Mouse (Mus musculus): Measurements from ENCODE around the gene Mal. TPM values are rescaled to one million over a fixed set of nuclear protein-coding genes. Genes with fewer than 3 reads are reported as not detected.
"Not testable (repeated sequence)": the region's sequence is repeated elsewhere in the genome, so short reads cannot be mapped to it uniquely, and the experiment has no call there.

Gene Mal
- polyA plus RNA-seq, 1 experiment = not detected

DNA sequence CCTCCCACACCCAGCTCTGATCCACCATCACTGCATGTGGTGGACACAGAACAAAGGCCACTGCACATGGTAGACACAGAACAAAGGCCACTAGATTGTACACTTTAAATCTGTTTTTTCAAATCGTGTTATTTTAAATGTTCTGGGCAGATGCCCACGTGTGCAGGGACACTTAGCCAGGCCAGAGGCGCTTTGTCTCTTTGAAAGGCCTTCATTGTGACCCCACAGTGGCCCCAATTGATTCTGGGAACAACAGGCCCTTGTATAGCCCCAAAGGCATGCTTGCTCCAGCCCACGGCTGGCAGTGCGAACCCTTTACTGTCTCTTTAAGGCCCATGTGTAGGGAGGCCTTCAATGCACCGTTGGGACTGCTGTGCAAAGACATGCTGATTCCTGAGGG, 29.1 kb downstream of the Mal start:
- Histone ChIP-seq H3K9me3 (0 out of 2 replicates have a peak, but pooled peaks cover 5% of the 10 kb centered on the region), H3K4me3 (replicated peaks) (no peak overlapping the region), H3K27me3 (replicated peaks) (peaks cover 37% of the 10 kb centered on the region), H3K36me3 (replicated peaks; ENCODE audit: low read length) (no peaks in the 10 kb centered on the region), H3K4me1 (no peaks in the 10 kb centered on the region)
- TF ChIP-seq GATA1 (IDR thresholded peaks at IDR 0.05; ENCODE audit: borderline replicate concordance, low read length) (no peak), FLI1 (IDR thresholded peaks at IDR 0.05; ENCODE audit: low read length) (no peak)

DNA sequence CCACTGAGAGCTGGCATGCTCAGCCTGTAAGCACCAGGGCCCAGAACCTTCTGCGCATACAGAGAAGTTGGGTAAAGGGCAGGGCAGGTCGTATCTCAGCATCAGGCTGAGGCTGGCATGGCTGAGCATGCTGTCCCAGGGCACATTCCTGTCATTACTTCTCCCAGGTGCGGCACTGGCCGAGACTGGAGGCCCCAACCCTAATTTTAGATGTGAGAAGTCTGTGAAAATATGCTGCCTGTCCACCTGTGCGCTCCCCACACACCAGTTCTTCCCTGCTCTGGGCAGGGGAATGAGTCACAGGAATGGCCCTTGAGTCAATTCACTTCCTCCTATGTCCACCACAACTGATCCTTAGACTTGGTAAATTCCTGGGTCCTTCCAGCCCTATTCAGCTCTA, 30.8 kb downstream of the Mal start:
- Histone ChIP-seq H3K4me1 (no peaks in the 10 kb centered on the region), H3K36me3 (replicated peaks; ENCODE audit: low read length) (no peaks in the 10 kb centered on the region), H3K27me3 (replicated peaks) (peaks cover 31% of the 10 kb centered on the region), H3K4me3 (replicated peaks) (no peak overlapping the region), H3K9me3 (0 out of 2 replicates have a peak, but pooled peaks cover 5% of the 10 kb centered on the region)
- no peak for TF ChIP-seq GATA1 (IDR thresholded peaks at IDR 0.05; ENCODE audit: borderline replicate concordance, low read length)

DNA sequence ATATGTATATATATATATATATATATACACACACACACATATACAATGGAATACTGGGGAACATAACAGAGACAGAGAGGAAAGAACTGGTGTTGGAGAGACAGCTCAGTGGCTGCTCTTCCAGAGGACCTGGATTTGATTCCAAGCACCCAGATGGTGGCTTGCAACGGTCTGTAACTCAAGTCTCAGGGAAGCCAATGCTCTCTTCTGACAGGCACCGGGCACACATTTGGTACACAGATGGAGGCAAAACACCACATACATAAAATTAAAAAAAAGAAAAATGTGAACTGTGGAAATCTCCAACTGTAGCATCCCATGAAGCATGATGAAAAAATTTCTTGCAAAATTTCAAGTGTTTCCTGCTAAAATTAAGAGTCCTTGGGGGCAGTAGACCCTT, 31.7 kb downstream of the Mal start:
- Histone ChIP-seq H3K4me3 (replicated peaks) (no peak overlapping the region), H3K4me1 (no peaks in the 10 kb centered on the region), H3K27me3 (replicated peaks) (peaks cover 29% of the 10 kb centered on the region), H3K36me3 (replicated peaks; ENCODE audit: low read length) (no peaks in the 10 kb centered on the region), H3K9me3 (no peaks in the 10 kb centered on the region)
- TF ChIP-seq FLI1 (IDR thresholded peaks at IDR 0.05; ENCODE audit: low read length) (no peak), GATA1 (IDR thresholded peaks at IDR 0.05; ENCODE audit: borderline replicate concordance, low read length) (no peak)

DNA sequence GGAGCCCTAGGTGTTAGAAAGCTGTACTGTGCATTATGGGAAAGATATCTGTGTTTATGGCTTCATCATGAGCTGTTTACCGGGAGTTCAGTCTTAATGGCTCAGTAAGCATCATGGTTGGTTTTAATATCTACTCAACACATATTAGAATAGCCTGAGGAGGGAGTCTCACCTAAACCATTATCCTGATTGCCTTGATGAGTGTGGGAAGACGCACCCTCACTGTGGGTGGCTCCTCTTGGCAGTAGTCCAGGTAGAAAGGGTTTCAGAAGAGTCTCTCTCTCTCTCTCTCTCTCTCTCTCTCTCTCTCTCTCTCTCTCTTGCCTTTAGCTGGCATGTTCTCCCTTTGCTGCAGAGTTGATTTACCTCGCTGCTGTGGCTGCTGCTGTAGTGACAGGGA, 34.4 kb downstream of the Mal start:
- TF ChIP-seq GATA1 (IDR thresholded peaks at IDR 0.05; ENCODE audit: borderline replicate concordance, low read length) = no peak
- TF ChIP-seq FLI1 (IDR thresholded peaks at IDR 0.05; ENCODE audit: low read length) = no peak
- H3K9me3 ChIP-seq = no peaks in the 10 kb centered on the region
- H3K36me3 ChIP-seq (replicated peaks; ENCODE audit: low read length) = no peaks in the 10 kb centered on the region
- no peaks in the 10 kb centered on the region; the same call in 1 of the 2 replicates for H3K4me1 ChIP-seq
- H3K27me3 ChIP-seq (replicated peaks) = peaks cover 24% of the 10 kb centered on the region
- H3K4me3 ChIP-seq (replicated peaks) = no peak overlapping the region

DNA sequence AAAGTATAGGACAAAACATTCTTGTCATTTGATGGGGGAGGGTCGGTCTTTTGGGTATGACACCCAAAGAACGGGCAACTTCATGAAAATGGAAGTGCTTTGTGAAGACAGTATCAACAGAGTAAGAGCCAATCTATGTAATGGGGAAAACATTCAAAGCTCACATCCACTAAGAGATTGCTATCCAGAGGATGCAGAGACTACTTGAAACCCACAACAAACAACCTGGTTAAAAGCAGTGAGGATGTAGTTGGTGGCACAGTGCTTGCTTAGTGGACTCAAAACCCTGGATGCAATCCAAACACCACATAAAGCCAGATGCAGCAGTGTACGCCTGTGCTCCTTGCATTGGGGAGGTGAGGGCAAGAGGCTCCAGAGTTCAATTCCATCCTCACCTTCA, 37.2 kb downstream of the Mal start:
- TF ChIP-seq FLI1 (IDR thresholded peaks at IDR 0.05; ENCODE audit: low read length) (no peak), GATA1 (IDR thresholded peaks at IDR 0.05; ENCODE audit: borderline replicate concordance, low read length) (no peak)
- H3K36me3 ChIP-seq (replicated peaks; ENCODE audit: low read length) = no peaks in the 10 kb centered on the region
- no peaks in the 10 kb centered on the region; the same call in 1 of the 2 replicates for H3K4me1 ChIP-seq
- no peaks in the 10 kb centered on the region for H3K9me3 ChIP-seq
- no peak overlapping the region for H3K4me3 ChIP-seq (replicated peaks)
- H3K27me3 ChIP-seq (replicated peaks) = peaks cover 19% of the 10 kb centered on the region

DNA sequence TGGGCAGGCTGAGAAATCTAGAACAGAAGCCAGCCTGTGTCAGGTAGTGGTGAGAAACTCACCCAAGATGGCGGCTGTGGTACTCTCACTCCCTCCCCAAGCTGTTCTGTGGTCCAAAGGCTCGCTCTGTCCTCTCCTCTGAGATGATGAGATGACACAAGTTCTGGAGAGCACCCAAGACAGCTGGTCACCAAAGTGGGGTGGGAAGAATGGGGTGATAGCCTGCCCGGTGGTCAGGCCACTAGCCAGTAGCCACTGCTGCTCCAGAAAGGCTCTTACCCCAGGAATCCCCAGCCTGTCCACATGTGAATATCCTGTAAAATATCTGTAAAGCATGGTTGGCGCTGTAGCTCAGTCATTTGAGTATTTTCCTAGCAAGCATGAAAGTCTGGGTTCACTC, 44.2 kb downstream of the Mal start:
- TF ChIP-seq GATA1 (IDR thresholded peaks at IDR 0.05; ENCODE audit: borderline replicate concordance, low read length) (no peak), FLI1 (IDR thresholded peaks at IDR 0.05; ENCODE audit: low read length) (no peak)
- no peaks in the 10 kb centered on the region for H3K9me3 ChIP-seq
- H3K27me3 ChIP-seq (replicated peaks) = peaks cover 41% of the 10 kb centered on the region
- H3K36me3 ChIP-seq (replicated peaks; ENCODE audit: low read length) = no peaks in the 10 kb centered on the region
- no peak overlapping the region for H3K4me3 ChIP-seq (replicated peaks)
- H3K4me1 ChIP-seq = no peaks in the 10 kb centered on the region

GRCm38 (mm10) chr2:127611386-127611785, 45.1 kb downstream of the Mal start:
- H3K4me3 ChIP-seq (replicated peaks) = no peak overlapping the region
- peaks cover 2% of the 10 kb centered on the region for H3K36me3 ChIP-seq (replicated peaks; ENCODE audit: low read length)
- peaks cover 41% of the 10 kb centered on the region for H3K27me3 ChIP-seq (replicated peaks)
- no peak for TF ChIP-seq GATA1 (IDR thresholded peaks at IDR 0.05; ENCODE audit: borderline replicate concordance, low read length)
- no peak for TF ChIP-seq FLI1 (IDR thresholded peaks at IDR 0.05; ENCODE audit: low read length)
- no peaks in the 10 kb centered on the region for H3K4me1 ChIP-seq
- no peaks in the 10 kb centered on the region for H3K9me3 ChIP-seq

DNA sequence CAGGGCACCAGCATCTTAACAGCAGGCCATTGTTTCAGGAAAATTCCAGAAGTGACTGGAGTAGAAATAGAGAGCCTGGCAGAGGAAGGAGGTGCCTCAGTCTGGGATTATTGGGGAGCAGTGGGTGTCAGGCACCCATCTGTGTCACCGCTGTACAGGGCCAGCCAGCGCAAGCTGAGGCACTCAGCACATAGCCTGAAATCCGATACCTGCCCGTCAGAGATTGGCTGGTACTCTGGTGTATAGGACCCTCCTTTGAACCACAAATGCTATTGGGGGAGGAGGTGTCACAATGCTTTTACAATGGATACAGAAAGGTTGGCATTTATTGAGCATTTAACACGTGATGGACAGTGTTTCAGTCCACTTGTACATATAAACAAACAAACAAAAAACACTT, 47.5 kb downstream of the Mal start:
- peaks cover 31% of the 10 kb centered on the region for H3K27me3 ChIP-seq (replicated peaks)
- H3K4me1 ChIP-seq = no peaks in the 10 kb centered on the region
- H3K9me3 ChIP-seq = no peaks in the 10 kb centered on the region
- H3K4me3 ChIP-seq (replicated peaks) = no peak overlapping the region
- TF ChIP-seq FLI1 (IDR thresholded peaks at IDR 0.05; ENCODE audit: low read length) (no peak), GATA1 (IDR thresholded peaks at IDR 0.05; ENCODE audit: borderline replicate concordance, low read length) (no peak)
- peaks cover 24% of the 10 kb centered on the region for H3K36me3 ChIP-seq (replicated peaks; ENCODE audit: low read length)

DNA sequence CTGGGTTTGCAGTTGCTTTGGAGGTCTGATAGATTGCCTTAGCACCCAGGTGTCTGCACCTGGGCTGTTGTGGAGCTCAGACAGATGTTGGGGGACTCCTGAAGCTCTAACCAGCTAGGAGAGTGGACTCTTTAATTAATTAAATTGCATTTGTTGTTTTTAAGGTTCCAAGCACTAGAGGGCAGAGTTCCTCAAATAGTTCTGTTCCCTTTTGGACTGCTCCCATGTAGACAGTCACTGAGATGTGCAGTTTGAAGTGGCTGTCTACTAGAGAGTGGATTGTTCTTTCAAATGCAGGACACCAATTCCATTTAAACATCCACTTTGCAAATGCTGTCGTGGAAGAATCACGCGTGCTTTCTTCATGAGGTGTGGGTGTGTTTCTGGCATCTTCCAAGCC, 48.3 kb downstream of the Mal start:
- peaks cover 27% of the 10 kb centered on the region for H3K27me3 ChIP-seq (replicated peaks)
- TF ChIP-seq FLI1 (IDR thresholded peaks at IDR 0.05; ENCODE audit: low read length) (no peak), GATA1 (IDR thresholded peaks at IDR 0.05; ENCODE audit: borderline replicate concordance, low read length) (no peak)
- H3K36me3 ChIP-seq (replicated peaks; ENCODE audit: low read length) = peaks cover 30% of the 10 kb centered on the region
- no peaks in the 10 kb centered on the region for H3K9me3 ChIP-seq
- no peaks in the 10 kb centered on the region for H3K4me1 ChIP-seq
- no peak overlapping the region for H3K4me3 ChIP-seq (replicated peaks)

DNA sequence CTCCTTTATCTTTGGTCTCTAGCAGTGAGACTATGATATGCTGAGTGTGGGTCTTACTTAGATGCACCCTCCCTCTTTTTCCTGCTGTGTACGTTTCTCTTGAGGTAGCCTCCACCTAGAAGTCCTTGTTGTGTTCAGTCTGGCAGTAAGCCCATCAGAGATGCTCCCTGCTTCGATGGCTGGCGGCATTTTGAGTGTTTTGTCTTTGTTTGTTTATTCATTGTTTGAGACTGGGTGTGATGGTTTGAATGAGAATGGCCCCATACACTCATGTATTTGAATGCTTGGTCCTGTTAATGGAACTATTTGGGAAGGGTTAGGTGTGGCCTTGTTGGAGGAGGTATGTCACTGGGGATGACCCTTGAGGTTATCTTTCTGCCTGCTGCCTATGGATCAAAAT, 51.3 kb downstream of the Mal start:
- Histone ChIP-seq H3K4me1 (no peaks in the 10 kb centered on the region), H3K9me3 (no peaks in the 10 kb centered on the region), H3K4me3 (replicated peaks) (no peak overlapping the region), H3K27me3 (replicated peaks) (peaks cover 9% of the 10 kb centered on the region), H3K36me3 (replicated peaks; ENCODE audit: low read length) (peaks cover 59% of the 10 kb centered on the region)
- no peak for TF ChIP-seq FLI1 (IDR thresholded peaks at IDR 0.05; ENCODE audit: low read length)
- no peak for TF ChIP-seq GATA1 (IDR thresholded peaks at IDR 0.05; ENCODE audit: borderline replicate concordance, low read length)

DNA sequence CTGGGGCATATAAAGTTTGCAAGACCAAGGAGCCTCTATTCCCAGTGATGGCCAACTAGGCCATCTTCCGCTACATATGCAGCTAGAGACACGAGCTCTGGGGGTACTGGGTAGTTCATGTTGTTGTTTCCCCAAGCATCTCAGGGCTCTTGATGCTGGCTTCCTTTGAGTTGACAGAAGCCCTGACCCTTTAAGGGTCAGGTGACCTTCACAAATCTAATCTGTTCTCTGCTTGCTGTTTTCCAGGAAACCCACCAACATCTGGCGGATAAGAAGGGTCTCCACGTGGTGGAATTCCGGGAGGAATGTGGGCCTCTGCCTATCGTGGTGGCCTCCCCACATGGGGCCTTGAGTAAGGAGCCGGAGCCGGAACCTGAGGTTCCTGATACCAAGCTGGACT, 53.1 kb downstream of the Mal start:
- not testable (repeated sequence) for H3K9me3 ChIP-seq; H3K4me3 ChIP-seq (replicated peaks); H3K4me1 ChIP-seq; H3K27me3 ChIP-seq (replicated peaks)
- H3K36me3 ChIP-seq (replicated peaks; ENCODE audit: low read length) = peaks cover 77% of the 10 kb centered on the region
